ENCODE assay signal across 8 mouse cellular contexts in the genomic region with DNA sequence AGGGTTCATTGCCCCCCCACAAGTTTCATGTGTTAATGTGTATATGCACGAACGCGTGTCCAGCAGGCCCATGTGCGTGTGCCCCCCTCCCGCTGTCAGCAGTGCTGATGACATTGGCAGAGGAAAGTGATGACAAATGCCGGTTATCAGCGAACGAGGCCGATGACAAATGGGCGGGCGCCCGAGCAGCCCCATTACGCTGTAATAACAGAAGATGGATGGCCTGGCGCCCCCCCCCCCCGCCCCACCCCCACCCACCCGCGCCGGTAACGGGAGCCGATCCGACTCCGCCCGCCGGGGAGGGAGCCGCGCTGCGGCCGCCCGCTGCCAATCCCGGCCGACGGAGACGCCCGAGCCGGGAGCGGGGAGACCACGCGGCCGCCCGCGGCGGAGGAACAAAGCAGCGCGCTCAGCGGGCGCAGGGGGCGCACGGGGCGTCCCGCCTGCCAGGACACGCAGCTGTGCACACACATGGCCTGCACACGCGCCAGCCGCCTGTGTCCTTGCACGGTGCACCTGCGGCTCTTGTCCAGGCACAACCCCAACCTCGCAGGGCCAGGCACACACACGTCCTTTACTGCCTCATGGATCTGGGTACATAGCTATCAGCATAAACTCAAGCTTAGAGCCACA. TPM values are rescaled to one million over a fixed set of nuclear protein-coding genes. Genes with fewer than 3 reads are reported as not detected.
A peak's percentile ranks its signal among the peaks of the same experiment; 100 is the strongest.
DNase-seq lines count a peak whose midpoint lies in the region; ATAC-seq and TF ChIP-seq lines count a peak whose summit lies in the region.

No protein-coding gene starts in this region.

- no peak overlapping the region for H3K27ac ChIP-seq in lung, postnatal 0 days (ENCODE audit: low read length)
- H3K27ac ChIP-seq in forebrain, embryonic 13.5 days, result peak overlapping the region; percentile 25
- H3K27ac ChIP-seq in liver, embryonic 14.5 days, result no peak overlapping the region

- TF ChIP-seq CTCF in lung, postnatal 0 days (IDR thresholded peaks at IDR 0.05), result no peak
- TF ChIP-seq CTCF in lung, adult 2 months (IDR thresholded peaks at IDR 0.05; ENCODE audit: insufficient read depth, low read length), result no peak
- 0 out of 2 replicates have a peak, but pooled peaks have one; percentile 15 for TF ChIP-seq CTCF in liver, embryonic 14.5 days (IDR thresholded peaks at IDR 0.05; ENCODE audit: low read depth)

- no peak for TF ChIP-seq POLR2A in lung, adult 2 months (IDR thresholded peaks at IDR 0.05; ENCODE audit: borderline replicate concordance, extremely low read depth, low read depth, low read length)

- H3K9me3 ChIP-seq in lung, postnatal 0 days (ENCODE audit: low read length), result no peaks in the 10 kb centered on the region
- H3K9me3 ChIP-seq in forebrain, embryonic 13.5 days (replicated peaks), result no peaks in the 10 kb centered on the region
- H3K9me3 ChIP-seq in liver, embryonic 14.5 days (ENCODE audit: control insufficient read depth, low read length), result no peaks in the 10 kb centered on the region

- H3K4me1 ChIP-seq in lung, postnatal 0 days (ENCODE audit: insufficient read depth, low read depth, low read length), result no peaks in the 10 kb centered on the region
- H3K4me1 ChIP-seq in lung, adult 2 months (ENCODE audit: control insufficient read depth, insufficient read depth, low read length), result peaks cover 8% of the 10 kb centered on the region; the same call in 1 of the 2 replicates
- H3K4me1 ChIP-seq in forebrain, embryonic 13.5 days, result peaks cover 26% of the 10 kb centered on the region
- H3K4me1 ChIP-seq in liver, embryonic 14.5 days (replicated peaks; ENCODE audit: control insufficient read depth in 2 of 2, insufficient read depth in 2 of 2, low read length in 1 of 2), result peaks cover 0 to 20% of the 10 kb centered on the region in 2 experiments; a peak in 3 of 4 replicates

- peak; percentile 39 for DNase-seq in lung, postnatal 0 days (ENCODE audit: low spot score)
- no peak for DNase-seq in lung, adult 2 months
- DNase-seq in adrenal gland, postnatal 14 days, result peak; percentile 75
- peak; percentile 48 for DNase-seq in induced T-regulatory cell, adult 2 months (ENCODE audit: low read depth)
- no peak for DNase-seq in liver, embryonic 14.5 days (ENCODE audit: low read depth in 3 of 3, low spot score in 3 of 3)
- peak; percentile 86 for DNase-seq in retina, postnatal 1 day
- no peak for DNase-seq in urinary bladder, postnatal 25 days (ENCODE audit: low spot score)

- no peak for TF ChIP-seq EP300 in lung, postnatal 0 days (IDR thresholded peaks at IDR 0.05)
- no peak for TF ChIP-seq EP300 in liver, embryonic 14.5 days (IDR thresholded peaks at IDR 0.05; ENCODE audit: low read depth)

- peak overlapping the region; percentile 24 for H3K4me3 ChIP-seq in lung, postnatal 0 days (ENCODE audit: low read depth, low read length)
- H3K4me3 ChIP-seq in lung, adult 2 months (replicated peaks; ENCODE audit: extremely low read depth, low read depth, low read length), result no peak overlapping the region
- peak overlapping the region; percentile 41 for H3K4me3 ChIP-seq in forebrain, embryonic 13.5 days
- peak overlapping the region; percentile 21 to 48 for H3K4me3 ChIP-seq in liver, embryonic 14.5 days (ENCODE audit: insufficient read depth in 1 of 2, low read depth in 2 of 2, low read length in 2 of 2)

- WGBS in lung, postnatal 0 days, result 4% methylated on average over 17 of the region's 58 CpGs
- under 1% methylated on average over 58 of the region's 58 CpGs for WGBS in lung, adult 2 months
- WGBS in forebrain, embryonic 13.5 days, result under 1% methylated on average over 50 of the region's 58 CpGs
- WGBS in liver, embryonic 14.5 days (ENCODE audit: insufficient replicate concordance), result 1% methylated on average over 56 of the region's 58 CpGs

- H3K36me3 ChIP-seq in lung, postnatal 0 days (ENCODE audit: insufficient read depth, low read length), result no peaks in the 10 kb centered on the region
- H3K36me3 ChIP-seq in forebrain, embryonic 13.5 days (ENCODE audit: poor library complexity, severe bottlenecking), result no peaks in the 10 kb centered on the region
- no peaks in the 10 kb centered on the region for H3K36me3 ChIP-seq in liver, embryonic 14.5 days (replicated peaks; ENCODE audit: control insufficient read depth, insufficient read depth, low read depth)

- no peak overlapping the region for H3K9ac ChIP-seq in lung, postnatal 0 days (replicated peaks; ENCODE audit: low read depth)
- H3K9ac ChIP-seq in forebrain, embryonic 13.5 days, result peak overlapping the region; percentile 67
- H3K9ac ChIP-seq in liver, embryonic 14.5 days (replicated peaks), result peak overlapping the region; percentile 55

- H3K4me2 ChIP-seq in lung, postnatal 0 days (replicated peaks; ENCODE audit: low read depth, low read length), result peak overlapping the region; percentile 56
- peak overlapping the region; percentile 79 for H3K4me2 ChIP-seq in forebrain, embryonic 13.5 days
- peak overlapping the region; percentile 74 for H3K4me2 ChIP-seq in liver, embryonic 14.5 days (ENCODE audit: low read depth)

- peaks cover 18% of the 10 kb centered on the region; the same call in 1 of the 2 replicates for H3K27me3 ChIP-seq in lung, postnatal 0 days (replicated peaks; ENCODE audit: insufficient read depth, low read length)
- H3K27me3 ChIP-seq in forebrain, embryonic 13.5 days, result peaks cover 58% of the 10 kb centered on the region
- peaks cover 5% of the 10 kb centered on the region for H3K27me3 ChIP-seq in liver, embryonic 14.5 days (ENCODE audit: control insufficient read depth, insufficient read depth, low read length)

- peak; percentile 23; the same call in 1 of the 2 replicates for ATAC-seq in lung, postnatal 0 days
- ATAC-seq in forebrain, embryonic 13.5 days, result peak; percentile 66
- peak; percentile 35; the same call in 1 of the 2 replicates for ATAC-seq in liver, embryonic 14.5 days (ENCODE audit: insufficient read depth)

RNA-seq across cellular contexts. Expression of a gene that starts 18.8 kb away (rescaled TPM):
- 8.7 and 9.7 TPM in 2 replicates for polyA plus RNA-seq in lung, postnatal 0 days (2015; fragmentation: Nextera tagmentation; extraction: Ambion mirVana)
- polyA plus RNA-seq in lung, adult 2 months (2012; rRNA removed), result 9.1 and 10.6 TPM in 2 replicates
- 9.3 and 11.3 TPM in 2 replicates for total RNA-seq in adrenal gland, postnatal 14 days (2021)
- polyA plus RNA-seq in forebrain, embryonic 13.5 days (2015; fragmentation: Nextera tagmentation; extraction: Ambion mirVana), result 16.2 and 16.7 TPM in 2 replicates
- polyA plus RNA-seq in liver, embryonic 14.5 days (2012; rRNA removed), result 3.4 and 3.7 TPM in 2 replicates
- 4.1 and 5.0 TPM in 2 replicates for polyA plus RNA-seq in liver, embryonic 14.5 days (2014; fragmentation: Nextera tagmentation; extraction: Ambion mirVana)

RNA-seq across cellular contexts. Expression of a gene that starts 18.9 kb away (rescaled TPM):
- 40.1 and 44.2 TPM in 2 replicates for polyA plus RNA-seq in lung, postnatal 0 days (2015; fragmentation: Nextera tagmentation; extraction: Ambion mirVana)
- polyA plus RNA-seq in lung, adult 2 months (2012; rRNA removed), result 6.6 and 7.5 TPM in 2 replicates
- 21.1 and 22.6 TPM in 2 replicates for total RNA-seq in adrenal gland, postnatal 14 days (2021)
- 44.0 and 48.1 TPM in 2 replicates for polyA plus RNA-seq in forebrain, embryonic 13.5 days (2015; fragmentation: Nextera tagmentation; extraction: Ambion mirVana)
- 3.5 and 7.5 TPM in 2 replicates for polyA plus RNA-seq in liver, embryonic 14.5 days (2012; rRNA removed)
- 15.5 and 19.0 TPM in 2 replicates for polyA plus RNA-seq in liver, embryonic 14.5 days (2014; fragmentation: Nextera tagmentation; extraction: Ambion mirVana)

Comparison
In these comparisons a context has a peak if more than half of its experiments do, and no peak if none do; other contexts are left out.
1. DNase-seq: peak in lung, postnatal 0 days (single experiment), adrenal gland, postnatal 14 days (single experiment), induced T-regulatory cell, adult 2 months (single experiment) and retina, postnatal 1 day (single experiment); none in lung, adult 2 months (single experiment), liver, embryonic 14.5 days (0 of 3) and urinary bladder, postnatal 25 days (single experiment).
2. Peak in every context shown above with its lines, with median percentiles within 50 percentile points of each other: ATAC-seq and H3K4me2 ChIP-seq.